Mouse (Mus musculus) midbrain, embryonic 13.5 days (tissue): ENCODE measurements around the gene Atp8b4. TPM values are rescaled to one million over a fixed set of nuclear protein-coding genes. Genes with fewer than 3 reads are reported as not detected.
"Not testable (repeated sequence)": the region's sequence is repeated elsewhere in the genome, so short reads cannot be mapped to it uniquely, and the experiment has no call there.

ENCODE experiments used
- ATAC-seq: fragments of 200-750 bp; cut with Nextera tagmentation; 2 replicates; pipeline ENCODE4 v1.8.0; 2017; ENCODE audit warnings: mild to moderate bottlenecking, moderate TSS enrichment, moderate library complexity
- H3K27ac ChIP-seq: fragments of 300-500 bp; sonication (generic); 2 replicates; pipeline ENCODE4 v1.5.1; 2015; ENCODE audit warnings: inconsistent platforms, mild to moderate bottlenecking, moderate library complexity
- H3K27me3 ChIP-seq: fragments of 300-500 bp; sonication (generic); 2 replicates; pipeline ENCODE4 v1.6.1; 2015; ENCODE audit warnings: mild to moderate bottlenecking, inconsistent platforms
- H3K36me3 ChIP-seq: fragments of 300-500 bp; sonication (generic); 2 replicates; pipeline ENCODE4 v1.6.1; 2015; ENCODE audit warnings: mild to moderate bottlenecking, inconsistent platforms
- H3K4me1 ChIP-seq: fragments of 300-500 bp; sonication (generic); replicated peaks from 2 replicates; pipeline ENCODE4 v1.6.1; 2015; ENCODE audit warnings: inconsistent platforms
- H3K4me2 ChIP-seq: fragments of 300-500 bp; sonication (generic); replicated peaks from 2 replicates; pipeline ENCODE4 v1.6.1; 2015; ENCODE audit warnings: moderate library complexity, mild to moderate bottlenecking, inconsistent platforms
- H3K4me3 ChIP-seq: fragments of 300-500 bp; sonication (generic); replicated peaks from 2 replicates; pipeline ENCODE4 v1.5.1; 2015; ENCODE audit warnings: mild to moderate bottlenecking, inconsistent platforms
- H3K9ac ChIP-seq: fragments of 300-500 bp; sonication (generic); replicated peaks from 2 replicates; pipeline ENCODE4 v1.6.1; 2015; ENCODE audit warnings: mild to moderate bottlenecking, inconsistent platforms
- H3K9me3 ChIP-seq: fragments of 300-500 bp; sonication (generic); 2 replicates; pipeline ENCODE4 v1.6.1; 2016; ENCODE audit warnings: mild to moderate bottlenecking, inconsistent platforms
- WGBS: fragments of 180-500 bp; shearing (Covaris S2); methylation state at CpG from one replicate; pipeline ENCODE4 v1.1.7; 2015; 5-methylcytosine and 5-hydroxymethylcytosine counted together
- polyA plus RNA-seq: library from polyadenylated mRNA; unstranded; fragments of >200 nt; fragmentation: Nextera tagmentation; extraction: Ambion mirVana; gene quantifications from 2 replicates; pipeline ENCODE4 v1.2.1, GENCODE M21; 2015

Gene Atp8b4
- not detected in 2 replicates for polyA plus RNA-seq

DNA sequence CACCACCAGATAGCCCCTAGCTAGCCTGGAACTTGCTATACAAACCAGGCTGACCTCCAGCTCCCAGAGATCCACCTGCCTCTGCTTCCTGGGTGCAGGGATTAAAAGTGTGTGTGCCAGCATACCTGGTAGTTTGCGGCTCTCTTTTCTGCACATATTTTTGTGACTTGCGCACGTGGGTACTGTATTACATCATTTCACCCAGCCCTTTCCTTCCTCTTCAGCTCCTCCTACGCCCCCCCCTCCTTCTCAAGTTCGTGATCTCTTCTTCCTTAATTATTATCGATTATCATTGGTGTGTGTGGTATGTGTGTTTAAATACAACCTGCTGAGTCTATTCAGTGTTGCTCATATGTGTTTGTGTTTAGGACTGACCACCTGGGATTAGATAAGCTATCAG is at the start of gene Atp8b4:
Gene Atp8b4, minus strand, starts transcription at position 154 of the 400 bp plus-strand sequence.
- Histone ChIP-seq H3K4me3 (no peak within 1 kb of the TSS), H3K27ac (no peak within 1 kb of the TSS), H3K9me3 (no peaks in the 10 kb centered on the region), H3K4me2 (no peak within 1 kb of the TSS), H3K4me1 (peaks cover 3% of the 10 kb centered on the region; the same call in 1 of the 2 replicates), H3K27me3 (no peaks in the 10 kb centered on the region), H3K9ac (no peak within 1 kb of the TSS), H3K36me3 (no peaks in the 10 kb centered on the region)
- ATAC-seq, result no peak
- WGBS, result 90% methylated on average over 6 of the region's 6 CpGs

DNA sequence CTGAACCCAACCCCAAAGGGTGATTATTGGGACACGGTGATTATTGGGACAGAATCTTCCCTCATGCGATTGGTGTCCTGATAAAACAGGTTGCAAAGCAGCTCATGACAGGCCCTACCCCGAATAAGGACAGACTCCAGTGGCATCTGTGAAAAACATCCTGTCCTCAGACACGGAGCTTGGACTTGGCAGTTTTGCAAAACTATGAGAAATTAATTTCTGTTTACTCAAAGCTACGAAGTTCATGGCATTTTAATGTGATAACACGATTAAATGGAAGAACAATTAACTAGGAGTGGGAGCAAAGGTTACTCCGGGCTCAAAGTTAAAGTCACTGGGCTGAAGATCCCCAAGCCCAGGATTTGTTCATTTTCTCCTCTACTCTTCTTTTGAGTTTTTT is 49.2 kb upstream of the Atp8b4 start:
- no peak for ATAC-seq
- H3K4me2 ChIP-seq, result no peak overlapping the region
- WGBS, result 90% methylated on average over 7 of the region's 7 CpGs

GRCm38 (mm10) chr2:126546392-126546791 is 45.9 kb upstream of the Atp8b4 start:
- Histone ChIP-seq H3K36me3 (no peaks in the 10 kb centered on the region), H3K27ac (no peak overlapping the region), H3K4me1 (no peaks in the 10 kb centered on the region), H3K9ac (no peak overlapping the region), H3K9me3 (no peaks in the 10 kb centered on the region), H3K27me3 (peaks cover 5% of the 10 kb centered on the region), H3K4me3 (no peak overlapping the region), H3K4me2 (no peak overlapping the region)
- no peak for ATAC-seq
- WGBS, result 83% methylated on average over 3 of the region's 3 CpGs

More for the DNA sequence above, 49.2 kb upstream of the Atp8b4 start:
- Histone ChIP-seq H3K36me3 (no peaks in the 10 kb centered on the region), H3K4me3 (no peak overlapping the region), H3K4me1 (peaks cover 21% of the 10 kb centered on the region), H3K9ac (no peak overlapping the region), H3K27ac (no peak overlapping the region), H3K9me3 (no peaks in the 10 kb centered on the region), H3K27me3 (peaks cover 37% of the 10 kb centered on the region)

DNA sequence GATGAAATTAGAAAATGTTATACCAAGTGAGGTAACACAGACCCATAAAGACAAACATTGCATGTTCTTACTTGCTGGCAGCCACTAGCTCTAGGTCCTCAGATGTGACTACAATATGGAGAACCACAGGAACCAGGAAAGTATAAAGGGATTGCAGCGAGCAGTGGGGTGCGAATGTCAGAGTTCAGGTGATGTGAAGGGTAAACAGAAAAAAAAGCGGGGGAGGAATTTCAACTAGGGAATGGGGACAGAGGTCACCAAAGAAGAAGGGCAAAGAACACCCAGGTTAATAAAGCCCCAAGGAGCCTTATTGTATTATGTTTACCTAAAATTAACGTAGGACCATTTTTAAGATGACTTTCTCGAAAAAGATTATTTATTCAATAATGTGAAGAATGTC is 44.8 kb upstream of the Atp8b4 start:
- no peak for ATAC-seq
- H3K4me2 ChIP-seq, result no peak overlapping the region
- WGBS, result 79% methylated on average over 5 of the region's 5 CpGs

DNA sequence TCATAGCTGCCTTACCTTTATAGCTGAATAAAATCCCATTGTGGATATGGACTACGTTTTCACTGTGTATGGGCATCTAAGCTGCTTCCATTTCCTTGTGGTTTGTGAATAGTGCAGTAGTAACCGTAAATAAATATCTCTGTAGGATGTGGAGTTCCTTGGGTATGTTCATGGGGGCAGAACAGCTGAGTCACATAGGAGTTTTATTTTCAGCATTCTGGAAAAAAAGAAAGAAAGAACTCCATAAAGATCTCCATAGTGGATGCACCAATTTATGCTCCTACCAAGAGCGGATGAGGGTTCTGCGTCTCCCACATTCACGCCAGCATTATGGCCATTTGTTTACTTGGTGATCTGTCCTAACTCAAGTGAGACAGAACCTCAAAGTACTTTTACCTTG is 41.7 kb upstream of the Atp8b4 start:
- 91% methylated on average over 5 of the region's 5 CpGs for WGBS
- ATAC-seq, result no peak

More for the DNA sequence above, 44.8 kb upstream of the Atp8b4 start:
- Histone ChIP-seq H3K9ac (no peak overlapping the region), H3K27me3 (no peaks in the 10 kb centered on the region), H3K36me3 (no peaks in the 10 kb centered on the region), H3K4me3 (no peak overlapping the region), H3K4me1 (no peaks in the 10 kb centered on the region), H3K27ac (no peak overlapping the region), H3K9me3 (no peaks in the 10 kb centered on the region)

GRCm38 (mm10) chr2:126540390-126540925 is 40.0 kb upstream of the Atp8b4 start:
- no peak overlapping the region for H3K27ac ChIP-seq
- no peaks in the 10 kb centered on the region for H3K4me1 ChIP-seq
- no peaks in the 10 kb centered on the region for H3K27me3 ChIP-seq
- no peak overlapping the region for H3K4me2 ChIP-seq
- no peak for ATAC-seq
- H3K4me3 ChIP-seq, result no peak overlapping the region
- H3K9ac ChIP-seq, result no peak overlapping the region
- no peaks in the 10 kb centered on the region for H3K9me3 ChIP-seq
- no peaks in the 10 kb centered on the region for H3K36me3 ChIP-seq
- 87% methylated on average over 6 of the region's 6 CpGs for WGBS

More for the DNA sequence above, 41.7 kb upstream of the Atp8b4 start:
- Histone ChIP-seq H3K36me3 (no peaks in the 10 kb centered on the region), H3K4me3 (no peak overlapping the region), H3K27me3 (no peaks in the 10 kb centered on the region), H3K27ac (no peak overlapping the region), H3K4me1 (no peaks in the 10 kb centered on the region), H3K9ac (no peak overlapping the region), H3K9me3 (no peaks in the 10 kb centered on the region), H3K4me2 (no peak overlapping the region)

DNA sequence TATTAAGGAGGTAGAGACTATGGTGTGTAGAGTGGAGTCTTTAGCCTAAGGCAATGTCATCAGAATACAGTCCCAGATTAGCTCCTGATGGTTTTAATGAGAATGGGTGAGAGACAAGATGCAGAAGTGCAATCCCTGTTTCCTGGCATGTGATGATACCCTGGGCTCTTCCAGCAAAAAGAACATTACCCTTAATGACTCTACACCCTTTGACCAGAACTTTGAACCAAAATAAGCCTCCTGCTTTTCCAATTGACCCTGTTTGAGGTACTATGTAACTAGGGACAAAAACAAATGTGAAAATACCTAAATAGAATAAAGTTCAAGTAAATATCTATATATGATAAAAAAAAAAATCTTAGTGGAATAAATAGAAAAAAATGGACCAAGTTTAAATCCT is 37.2 kb upstream of the Atp8b4 start:
- H3K4me2 ChIP-seq, result no peak overlapping the region
- H3K9ac ChIP-seq, result no peak overlapping the region
- no peaks in the 10 kb centered on the region for H3K9me3 ChIP-seq
- H3K36me3 ChIP-seq, result no peaks in the 10 kb centered on the region
- no peaks in the 10 kb centered on the region for H3K27me3 ChIP-seq
- no peak overlapping the region for H3K4me3 ChIP-seq
- no peaks in the 10 kb centered on the region for H3K4me1 ChIP-seq
- ATAC-seq, result no peak
- no peak overlapping the region for H3K27ac ChIP-seq

DNA sequence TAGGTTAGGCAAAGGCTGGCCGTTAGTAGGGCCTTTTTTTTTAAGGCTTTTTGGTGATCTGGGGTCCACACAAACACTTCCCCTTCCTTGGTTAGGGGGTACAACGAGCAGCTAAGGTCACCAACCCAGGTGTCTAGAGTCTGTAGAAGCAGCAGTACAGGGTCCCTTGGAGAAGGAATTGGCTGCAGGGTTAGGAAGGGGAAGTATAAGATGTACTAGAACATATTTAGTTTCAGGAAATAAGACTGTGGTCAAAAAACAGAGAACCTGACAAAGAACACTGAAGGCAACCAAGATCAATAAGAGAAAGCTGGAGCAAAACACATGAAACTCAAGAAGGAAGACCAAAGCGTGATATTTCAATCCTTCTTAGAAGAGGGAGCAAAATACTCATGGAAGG is 30.1 kb upstream of the Atp8b4 start:
- H3K27me3 ChIP-seq, result no peaks in the 10 kb centered on the region
- WGBS, result 89% methylated on average over 3 of the region's 3 CpGs
- H3K4me2 ChIP-seq, result no peak overlapping the region
- no peak overlapping the region for H3K27ac ChIP-seq
- no peaks in the 10 kb centered on the region for H3K9me3 ChIP-seq
- no peak overlapping the region for H3K4me3 ChIP-seq
- H3K4me1 ChIP-seq, result no peaks in the 10 kb centered on the region
- H3K36me3 ChIP-seq, result no peaks in the 10 kb centered on the region
- no peak for ATAC-seq
- no peak overlapping the region for H3K9ac ChIP-seq

GRCm38 (mm10) chr2:126527461-126527860 is 27.0 kb upstream of the Atp8b4 start:
- ATAC-seq, result no peak
- Histone ChIP-seq H3K9me3 (no peaks in the 10 kb centered on the region), H3K4me2 (no peak overlapping the region), H3K9ac (no peak overlapping the region), H3K27ac (no peak overlapping the region), H3K36me3 (no peaks in the 10 kb centered on the region), H3K4me1 (no peaks in the 10 kb centered on the region), H3K27me3 (no peaks in the 10 kb centered on the region), H3K4me3 (no peak overlapping the region)
- WGBS, result 91% methylated on average over 8 of the region's 8 CpGs

DNA sequence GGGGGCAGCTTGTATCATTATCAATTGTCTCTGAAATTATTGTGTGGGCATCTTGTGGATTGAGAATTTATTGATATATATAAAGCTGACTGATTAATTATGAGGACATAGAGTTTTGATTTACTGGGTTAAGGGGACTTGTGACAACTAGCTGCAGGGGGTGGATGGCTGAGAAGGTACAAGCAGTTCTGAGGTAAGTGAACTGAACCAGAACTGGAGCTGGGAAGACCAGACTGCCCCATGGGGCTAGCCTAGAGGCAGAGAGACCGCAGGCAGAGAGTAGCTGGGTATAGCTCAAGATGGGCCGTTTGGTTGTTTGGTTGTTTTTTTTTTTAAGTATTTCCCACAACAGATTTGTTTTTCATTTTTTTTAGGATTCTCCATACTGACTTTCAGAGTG is 23.8 kb upstream of the Atp8b4 start:
- H3K9me3 ChIP-seq, result no peaks in the 10 kb centered on the region
- H3K4me2 ChIP-seq, result no peak overlapping the region
- no peaks in the 10 kb centered on the region for H3K27me3 ChIP-seq
- H3K4me3 ChIP-seq, result no peak overlapping the region
- 75% methylated on average over 2 of the region's 2 CpGs for WGBS
- no peak overlapping the region for H3K9ac ChIP-seq
- H3K27ac ChIP-seq, result no peak overlapping the region
- H3K36me3 ChIP-seq, result no peaks in the 10 kb centered on the region
- H3K4me1 ChIP-seq, result no peaks in the 10 kb centered on the region
- no peak for ATAC-seq

DNA sequence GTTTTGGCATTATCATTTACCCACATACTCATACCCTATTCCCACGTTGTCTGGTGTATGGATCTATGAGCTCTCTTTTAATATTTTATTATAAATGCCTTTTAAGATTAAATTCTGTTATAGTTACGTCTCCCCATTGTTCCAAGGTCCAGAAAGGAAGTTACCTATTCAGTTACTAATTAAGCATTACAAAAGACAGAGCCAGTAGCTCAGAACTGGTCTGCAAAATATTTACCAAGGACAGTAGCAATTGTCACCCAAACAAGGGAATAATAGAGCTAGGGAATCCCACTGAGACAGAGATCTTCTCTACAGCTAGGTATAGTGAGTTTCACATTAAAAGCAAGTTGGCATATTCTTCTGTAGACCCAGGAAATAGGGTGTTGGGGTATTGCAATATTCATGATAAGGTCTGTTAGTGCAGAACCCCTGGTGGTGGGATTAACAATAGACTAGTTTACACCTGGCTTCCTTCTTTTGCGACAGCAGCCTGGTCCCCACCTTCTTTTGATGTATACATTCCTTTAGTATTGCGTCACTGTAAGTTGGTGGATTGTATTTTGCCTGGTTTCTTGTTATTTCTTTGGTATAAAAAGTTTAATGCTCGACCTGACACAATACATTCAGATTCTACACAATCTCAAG is 22.7 kb upstream of the Atp8b4 start:
- WGBS, result 68% methylated on average over 5 of the region's 5 CpGs
- H3K9ac ChIP-seq, result not testable (repeated sequence)

DNA sequence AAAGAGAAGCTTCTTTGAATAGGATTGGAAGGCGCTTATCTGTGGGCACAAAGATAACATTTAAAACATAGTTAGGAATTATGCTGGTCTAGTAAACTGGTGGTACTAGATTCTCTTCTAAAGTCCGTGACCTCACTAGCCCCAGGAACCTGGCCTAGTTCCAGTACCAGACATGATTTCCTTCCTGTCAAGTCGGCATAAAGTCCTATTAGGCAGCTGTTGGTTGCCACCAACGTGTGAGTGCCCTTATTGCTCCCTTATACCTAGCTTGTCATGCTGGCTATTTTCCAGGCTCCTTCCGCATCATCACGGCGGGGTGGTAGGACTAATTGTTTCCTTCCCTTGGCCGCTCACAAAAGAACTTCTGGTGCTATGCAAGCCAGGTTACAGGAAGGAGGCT is 21.6 kb upstream of the Atp8b4 start:
- Histone ChIP-seq H3K4me3 (no peak overlapping the region), H3K9me3 (no peaks in the 10 kb centered on the region), H3K27me3 (no peaks in the 10 kb centered on the region), H3K27ac (no peak overlapping the region), H3K9ac (no peak overlapping the region), H3K36me3 (no peaks in the 10 kb centered on the region), H3K4me2 (no peak overlapping the region), H3K4me1 (no peaks in the 10 kb centered on the region)
- ATAC-seq, result no peak
- WGBS, result 79% methylated on average over 8 of the region's 8 CpGs

More for the DNA sequence above, 22.7 kb upstream of the Atp8b4 start:
- not testable (repeated sequence) for H3K27me3 ChIP-seq, H3K9me3 ChIP-seq, H3K4me1 ChIP-seq, ATAC-seq, H3K4me3 ChIP-seq, H3K27ac ChIP-seq, H3K36me3 ChIP-seq, H3K4me2 ChIP-seq

- 79% methylated on average over 10 of the region's 10 CpGs for WGBS
- no peaks in the 10 kb centered on the region for H3K4me1 ChIP-seq
- no peaks in the 10 kb centered on the region for H3K36me3 ChIP-seq
- H3K4me2 ChIP-seq, result no peak overlapping the region
- no peak overlapping the region for H3K27ac ChIP-seq
- no peaks in the 10 kb centered on the region for H3K9me3 ChIP-seq
- no peak for ATAC-seq
- no peak overlapping the region for H3K9ac ChIP-seq
- no peaks in the 10 kb centered on the region for H3K27me3 ChIP-seq
- no peak overlapping the region for H3K4me3 ChIP-seq
Measured at GRCm38 (mm10) chr2:126521471-126521870, 21.0 kb upstream of the Atp8b4 start.
